Mouse (Mus musculus): ENCODE data around the gene Tenm4.

The Tenm4 gene

GRCm38 (mm10) chr7:96552292-96552860 lies 381.3 kb downstream of the Tenm4 start:
- no peak for TF ChIP-seq GATA4 (IDR thresholded peaks at IDR 0.05; ENCODE audit: insufficient replicate concordance, low read length)

DNA sequence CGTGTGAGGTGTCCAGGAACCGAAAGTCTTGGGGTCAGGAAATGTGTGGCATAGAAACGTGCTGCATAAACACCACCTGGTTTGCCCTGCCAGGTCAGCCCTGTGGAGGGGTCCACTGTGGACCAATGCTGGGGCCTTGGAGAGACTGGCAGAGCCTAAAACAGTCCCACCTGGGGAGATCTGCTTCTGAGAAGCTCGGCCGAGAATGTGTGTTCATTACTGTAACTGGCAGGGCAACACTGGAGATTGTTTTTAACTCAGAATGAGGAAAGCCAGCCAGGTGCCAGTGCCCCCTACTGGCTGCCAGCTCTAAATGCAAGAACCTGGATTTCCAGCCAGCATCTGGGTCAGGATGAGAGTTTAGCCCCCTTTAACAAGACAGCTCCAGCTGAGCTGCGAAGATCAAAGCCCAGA lies 383.2 kb downstream of the Tenm4 start:
- no peak for TF ChIP-seq GATA4 (IDR thresholded peaks at IDR 0.05; ENCODE audit: insufficient replicate concordance, low read length)

- TF ChIP-seq GATA4 (IDR thresholded peaks at IDR 0.05; ENCODE audit: insufficient replicate concordance, low read length), result no peak
Observed at GRCm38 (mm10) chr7:96555294-96555693, 384.2 kb downstream of the Tenm4 start.

- no peak for TF ChIP-seq GATA4 (IDR thresholded peaks at IDR 0.05; ENCODE audit: insufficient replicate concordance, low read length)
Observed at GRCm38 (mm10) chr7:96556756-96557155, 385.7 kb downstream of the Tenm4 start.

- no peak for TF ChIP-seq GATA4 (IDR thresholded peaks at IDR 0.05; ENCODE audit: insufficient replicate concordance, low read length)
Observed at GRCm38 (mm10) chr7:96562890-96563289, 391.8 kb downstream of the Tenm4 start.

- no peak for TF ChIP-seq GATA4 (IDR thresholded peaks at IDR 0.05; ENCODE audit: insufficient replicate concordance, low read length)
Observed at GRCm38 (mm10) chr7:96563329-96564065, 392.5 kb downstream of the Tenm4 start.

DNA sequence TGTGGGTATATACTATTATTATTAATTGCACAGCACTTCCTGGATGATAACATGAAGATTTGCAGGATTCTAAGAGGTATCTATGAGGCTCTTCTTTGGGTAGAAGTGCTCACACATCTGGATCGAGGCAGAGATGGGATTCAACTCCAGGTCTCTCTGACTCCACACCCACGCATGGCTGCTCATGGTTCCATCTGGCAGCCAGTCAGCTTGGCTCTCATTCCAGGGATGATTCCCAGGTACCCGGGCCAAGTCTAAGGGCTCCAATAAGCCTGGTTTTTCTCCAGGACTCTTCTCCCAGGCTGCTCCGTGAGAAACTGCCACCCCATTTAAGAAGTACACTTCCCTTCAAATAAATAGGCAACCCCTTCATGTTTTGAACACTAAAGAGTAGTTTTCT lies 394.8 kb downstream of the Tenm4 start:
- TF ChIP-seq GATA4 (IDR thresholded peaks at IDR 0.05; ENCODE audit: insufficient replicate concordance, low read length), result no peak

DNA sequence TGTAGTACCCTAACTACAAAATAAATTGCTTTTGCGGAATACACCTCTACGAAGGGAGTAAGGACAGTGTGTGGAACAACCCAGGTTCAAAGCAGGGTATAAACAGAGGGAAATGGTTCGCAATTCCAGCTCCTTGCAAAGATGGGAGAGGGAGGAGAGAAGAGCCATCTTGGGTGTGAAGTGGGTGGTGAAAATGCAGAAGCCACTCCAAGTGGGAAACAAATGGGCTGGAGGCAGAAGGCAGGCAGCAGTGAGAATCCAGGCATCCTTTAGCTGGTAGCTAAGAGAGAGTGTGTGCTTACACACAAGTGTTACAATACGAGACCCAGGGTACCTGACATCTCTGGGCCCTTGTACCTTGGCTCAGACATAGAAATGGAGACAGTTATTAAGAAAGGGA lies 395.2 kb downstream of the Tenm4 start:
- TF ChIP-seq GATA4 (IDR thresholded peaks at IDR 0.05; ENCODE audit: insufficient replicate concordance, low read length), result no peak

DNA sequence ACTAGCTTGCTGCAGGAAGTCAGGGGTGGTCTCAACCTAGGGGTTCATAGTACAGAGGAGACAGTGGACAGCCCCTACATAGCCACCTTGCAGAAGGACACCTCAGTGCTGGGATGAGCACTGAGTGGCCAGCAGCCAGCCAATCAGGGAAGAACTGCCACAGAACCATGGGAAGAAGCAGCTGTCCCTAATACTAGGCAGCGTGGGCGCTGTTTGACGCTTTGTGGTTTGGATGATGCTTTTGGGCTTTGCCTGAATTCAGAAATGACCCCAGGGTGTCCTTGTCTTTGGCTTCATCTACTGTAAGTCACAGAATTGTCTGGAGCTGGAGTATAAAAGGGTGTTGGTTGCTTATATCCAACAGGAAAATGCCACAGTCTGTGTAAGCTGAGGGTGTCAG lies 397.0 kb downstream of the Tenm4 start:
- TF ChIP-seq GATA4 (IDR thresholded peaks at IDR 0.05; ENCODE audit: insufficient replicate concordance, low read length), result no peak

GRCm38 (mm10) chr7:96570965-96571364 lies 399.9 kb downstream of the Tenm4 start:
- TF ChIP-seq GATA4 (IDR thresholded peaks at IDR 0.05; ENCODE audit: insufficient replicate concordance, low read length), result no peak

DNA sequence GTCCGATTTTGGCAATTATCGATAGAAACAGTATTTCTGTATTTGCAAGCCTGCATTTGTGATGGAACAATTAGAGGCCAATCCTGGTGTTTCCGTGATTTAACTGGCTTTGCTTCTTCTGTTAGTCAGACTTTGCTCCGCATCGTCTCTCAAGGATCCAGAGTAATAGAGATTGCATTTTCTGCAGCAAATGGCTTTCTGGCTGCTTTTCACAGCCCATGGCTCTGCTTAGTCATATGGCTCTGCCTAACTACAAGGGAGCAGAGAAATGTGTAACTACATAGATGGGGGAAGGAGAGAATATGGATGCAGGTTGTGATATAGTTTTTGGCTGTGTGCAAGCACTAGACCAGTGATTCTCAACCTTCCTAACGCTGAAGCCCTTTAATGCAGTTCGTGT lies 401.9 kb downstream of the Tenm4 start:
- TF ChIP-seq GATA4 (IDR thresholded peaks at IDR 0.05; ENCODE audit: insufficient replicate concordance, low read length), result no peak

DNA sequence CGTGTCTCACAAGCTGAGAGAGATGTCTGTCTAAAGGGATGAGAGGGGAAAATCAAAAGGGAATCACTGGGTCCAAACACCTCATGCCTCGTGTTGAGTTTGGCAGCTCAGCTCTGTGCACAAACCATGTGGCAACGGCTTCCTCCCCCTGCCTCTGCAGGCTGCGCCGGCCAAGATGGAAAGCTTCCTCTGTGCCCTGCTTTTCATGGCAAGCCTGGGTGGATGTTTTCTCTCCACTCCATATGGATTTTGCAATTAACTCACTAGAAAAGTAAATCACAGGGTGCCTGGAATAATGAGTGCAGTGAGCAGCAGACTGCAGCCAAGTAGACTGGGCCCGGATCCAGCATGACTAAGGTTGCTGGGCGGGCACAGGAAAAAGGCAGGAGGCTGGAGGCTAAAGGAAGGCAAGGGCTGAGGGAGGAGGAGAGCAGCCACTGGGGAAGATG lies 404.2 kb downstream of the Tenm4 start:
- no peak for TF ChIP-seq GATA4 (IDR thresholded peaks at IDR 0.05; ENCODE audit: insufficient replicate concordance, low read length)

- no peak for TF ChIP-seq GATA4 (IDR thresholded peaks at IDR 0.05; ENCODE audit: insufficient replicate concordance, low read length)
Observed at GRCm38 (mm10) chr7:96582752-96583151, 411.7 kb downstream of the Tenm4 start.

- no peak for TF ChIP-seq GATA4 (IDR thresholded peaks at IDR 0.05; ENCODE audit: insufficient replicate concordance, low read length)
Observed at GRCm38 (mm10) chr7:96587403-96587802, 416.4 kb downstream of the Tenm4 start.

DNA sequence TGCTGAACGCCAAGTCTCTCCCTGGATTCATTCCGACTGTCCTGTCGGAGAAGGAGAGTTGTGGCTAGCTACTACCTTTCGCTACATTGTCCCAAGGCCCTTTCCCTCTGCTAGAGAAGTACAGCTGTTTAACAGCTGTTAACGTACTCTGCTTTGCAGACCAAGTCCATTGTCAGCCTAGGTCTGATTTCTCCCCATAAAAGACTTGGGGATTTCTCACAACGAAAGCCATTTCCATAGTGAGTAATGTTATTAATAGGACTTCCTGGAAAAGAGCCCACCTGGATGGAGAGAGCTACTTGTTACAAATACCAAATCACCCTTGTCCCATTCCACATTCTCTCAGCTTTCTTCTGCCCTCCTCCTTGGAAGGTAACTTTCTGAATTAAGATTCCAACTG lies 417.5 kb downstream of the Tenm4 start:
- TF ChIP-seq GATA4 (IDR thresholded peaks at IDR 0.05; ENCODE audit: insufficient replicate concordance, low read length), result no peak

DNA sequence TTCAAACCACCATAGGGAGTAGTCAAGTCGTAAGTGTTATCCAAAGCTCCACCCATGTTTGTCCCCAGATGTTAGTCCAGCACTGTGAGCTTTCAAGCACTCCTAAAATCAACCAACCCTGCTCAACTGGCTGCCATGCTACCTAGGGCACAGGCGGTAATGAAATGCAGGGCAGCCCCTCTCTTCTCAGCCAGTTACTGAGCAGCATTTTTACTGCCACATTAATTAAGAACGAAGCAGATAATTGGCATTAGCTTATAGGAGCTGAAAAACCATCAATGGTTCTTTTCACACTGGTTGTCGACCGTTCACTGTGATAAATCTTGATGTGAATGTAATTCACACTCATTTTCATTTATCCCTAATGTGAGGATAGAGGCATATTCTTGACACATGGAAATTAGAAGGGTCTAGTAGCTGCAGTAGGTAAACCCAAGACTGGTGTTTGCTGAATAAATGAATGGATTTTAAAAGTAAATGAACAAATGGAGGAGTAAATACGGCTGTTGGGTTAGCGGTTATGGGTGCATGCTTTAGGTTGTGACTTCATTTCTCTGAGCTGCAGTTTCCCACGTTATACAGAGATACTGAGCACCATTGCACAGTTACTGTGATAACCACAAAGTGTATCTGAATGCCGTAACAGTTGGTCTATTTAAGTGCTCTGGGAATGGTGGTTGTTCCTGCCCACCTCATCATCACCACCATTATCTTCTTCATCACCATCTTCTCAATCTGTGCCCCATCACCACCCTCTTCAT lies 424.7 kb downstream of the Tenm4 start:
- TF ChIP-seq GATA4 (IDR thresholded peaks at IDR 0.05; ENCODE audit: insufficient replicate concordance, low read length), result no peak
